Mouse (Mus musculus): ENCODE measurements at regions not wholly inside any gene's neighbourhood (a gene's known extent, or its start where the extent isn't known, plus 50 kb on each side); places are given as distances from the start of the nearest gene placed in this dataset.

DNA sequence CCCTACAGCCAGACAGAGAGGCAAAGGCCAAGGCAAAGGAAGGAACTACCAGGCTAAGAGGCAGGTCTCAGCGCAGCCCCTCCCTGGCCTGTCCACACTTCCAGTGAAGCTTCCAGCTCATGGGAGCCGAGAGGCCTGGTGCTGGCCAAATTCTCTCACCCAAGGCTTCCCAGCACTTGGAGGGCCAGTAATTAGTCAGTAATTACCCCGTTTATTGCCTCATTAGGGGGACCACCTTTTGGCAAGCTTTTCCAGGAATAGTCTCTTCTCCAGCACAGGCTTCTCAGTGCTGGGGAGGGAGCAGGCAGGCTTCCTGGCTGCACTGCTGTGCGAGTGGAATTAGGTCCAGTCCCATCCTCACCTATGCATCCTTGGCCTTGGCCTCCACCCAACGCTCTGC is 252.8 kb upstream of the Nxpe4 start:
- no peaks in the 10 kb centered on the region for H3K4me1 ChIP-seq (ENCODE audit: control insufficient read depth, insufficient read depth)
- H3K4me2 ChIP-seq (ENCODE audit: low read depth, low read length) = no peak overlapping the region
- TF ChIP-seq CTCF (IDR thresholded peaks at IDR 0.05; ENCODE audit: low read depth) (no peak), EP300 (IDR thresholded peaks at IDR 0.05; ENCODE audit: low read depth) (no peak)
- ATAC-seq (ENCODE audit: insufficient read depth, low read depth) (no peak), DNase-seq (ENCODE audit: low spot score) (no peak)
- H3K4me3 ChIP-seq (ENCODE audit: low read depth, low read length) = no peak overlapping the region
- no peak overlapping the region for H3K27ac ChIP-seq (ENCODE audit: low read depth)
- H3K36me3 ChIP-seq (replicated peaks; ENCODE audit: control insufficient read depth, insufficient read depth, low read length) = no peaks in the 10 kb centered on the region
- WGBS = 49% methylated on average over 5 of the region's 5 CpGs
- no peak overlapping the region for H3K9ac ChIP-seq (replicated peaks; ENCODE audit: low read depth, low read length)
- no peaks in the 10 kb centered on the region for H3K27me3 ChIP-seq (ENCODE audit: control insufficient read depth, insufficient read depth, low read length)
- H3K9me3 ChIP-seq (replicated peaks; ENCODE audit: control insufficient read depth, low read length) = no peaks in the 10 kb centered on the region

DNA sequence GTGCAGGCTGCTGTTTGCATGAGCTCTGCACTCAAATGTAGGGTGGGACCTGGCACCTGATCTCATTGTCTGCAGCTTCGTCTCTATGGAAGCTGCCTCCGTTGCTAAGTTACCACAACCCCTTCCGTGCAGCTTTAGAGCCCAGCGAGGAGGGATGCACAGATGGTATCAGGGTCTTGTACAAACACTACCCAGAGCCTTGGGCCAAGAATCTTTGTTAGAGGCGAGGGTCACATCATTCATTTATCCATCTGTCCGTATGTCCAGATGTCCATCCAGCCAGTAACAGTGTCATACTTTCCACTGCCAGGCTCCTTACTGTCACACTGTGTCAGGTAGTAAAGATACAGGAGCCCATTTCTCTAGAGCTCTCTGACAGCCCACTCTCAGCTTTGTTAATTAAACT is 251.3 kb upstream of the Nxpe4 start:
- Histone ChIP-seq H3K9ac (replicated peaks; ENCODE audit: low read depth, low read length) (no peak overlapping the region), H3K4me3 (ENCODE audit: low read depth, low read length) (no peak overlapping the region), H3K27ac (ENCODE audit: low read depth) (no peak overlapping the region), H3K4me1 (ENCODE audit: control insufficient read depth, insufficient read depth) (no peaks in the 10 kb centered on the region), H3K9me3 (replicated peaks; ENCODE audit: control insufficient read depth, low read length) (no peaks in the 10 kb centered on the region), H3K27me3 (ENCODE audit: control insufficient read depth, insufficient read depth, low read length) (no peaks in the 10 kb centered on the region), H3K4me2 (ENCODE audit: low read depth, low read length) (no peak overlapping the region), H3K36me3 (replicated peaks; ENCODE audit: control insufficient read depth, insufficient read depth, low read length) (no peaks in the 10 kb centered on the region)
- TF ChIP-seq CTCF (IDR thresholded peaks at IDR 0.05; ENCODE audit: low read depth) (no peak), EP300 (IDR thresholded peaks at IDR 0.05; ENCODE audit: low read depth) (no peak)
- no peak for DNase-seq (ENCODE audit: low spot score)
- 49% methylated on average over 6 of the region's 6 CpGs for WGBS
- no peak for ATAC-seq (ENCODE audit: insufficient read depth, low read depth)

DNA sequence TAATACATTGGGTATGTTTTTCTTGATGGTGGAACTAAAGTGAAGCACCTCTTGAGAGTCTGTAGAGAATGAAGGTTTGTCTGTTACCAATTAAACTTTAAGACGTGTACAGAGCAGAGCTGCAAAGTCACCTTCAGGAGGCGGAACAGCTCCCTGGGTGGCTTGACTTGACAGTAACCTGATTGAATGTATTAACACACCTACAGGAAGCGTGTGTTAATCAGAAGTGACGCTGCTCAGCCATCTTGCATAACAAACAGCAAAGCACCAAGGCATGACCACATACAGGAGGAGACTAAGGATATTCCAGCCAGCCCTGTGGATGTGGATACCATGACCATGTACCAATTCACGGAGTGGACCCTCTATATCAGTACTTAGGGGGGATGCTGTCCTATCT is 249.0 kb upstream of the Nxpe4 start:
- Histone ChIP-seq H3K4me3 (ENCODE audit: low read depth, low read length) (no peak overlapping the region), H3K27ac (ENCODE audit: low read depth) (no peak overlapping the region), H3K36me3 (replicated peaks; ENCODE audit: control insufficient read depth, insufficient read depth, low read length) (no peaks in the 10 kb centered on the region), H3K27me3 (ENCODE audit: control insufficient read depth, insufficient read depth, low read length) (no peaks in the 10 kb centered on the region), H3K9ac (replicated peaks; ENCODE audit: low read depth, low read length) (no peak overlapping the region), H3K9me3 (replicated peaks; ENCODE audit: control insufficient read depth, low read length) (no peaks in the 10 kb centered on the region), H3K4me1 (ENCODE audit: control insufficient read depth, insufficient read depth) (no peaks in the 10 kb centered on the region), H3K4me2 (ENCODE audit: low read depth, low read length) (no peak overlapping the region)
- 82% methylated on average over 5 of the region's 5 CpGs for WGBS
- ATAC-seq (ENCODE audit: insufficient read depth, low read depth) (no peak), DNase-seq (ENCODE audit: low spot score) (no peak)
- TF ChIP-seq CTCF (IDR thresholded peaks at IDR 0.05; ENCODE audit: low read depth) (no peak), EP300 (IDR thresholded peaks at IDR 0.05; ENCODE audit: low read depth) (no peak)

DNA sequence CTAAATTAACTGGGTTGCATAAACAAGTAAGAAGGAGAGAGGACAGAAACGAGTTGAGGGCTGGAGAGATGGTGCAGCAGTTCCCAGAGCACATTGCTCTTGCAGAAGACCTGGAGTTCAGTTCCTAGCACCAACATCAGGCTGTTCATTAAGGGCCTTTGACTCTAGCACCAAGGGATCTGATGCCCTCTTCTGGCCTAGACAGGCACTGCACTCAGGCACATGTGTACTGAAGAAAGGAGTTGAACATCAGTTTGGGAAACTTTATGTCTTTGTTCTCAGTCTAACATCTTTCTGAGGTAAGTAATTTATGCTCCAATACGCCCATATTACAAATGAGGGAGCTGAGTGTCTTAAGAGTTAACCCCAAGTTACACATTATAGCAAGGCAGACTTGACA is 226.5 kb upstream of the Nxpe4 start:
- H3K4me2 ChIP-seq (ENCODE audit: low read depth, low read length) = no peak overlapping the region
- WGBS = 69% methylated on average over 2 of the region's 2 CpGs
- no peaks in the 10 kb centered on the region for H3K9me3 ChIP-seq (replicated peaks; ENCODE audit: control insufficient read depth, low read length)
- H3K4me1 ChIP-seq (ENCODE audit: control insufficient read depth, insufficient read depth) = no peaks in the 10 kb centered on the region
- no peak overlapping the region for H3K27ac ChIP-seq (ENCODE audit: low read depth)
- no peak overlapping the region for H3K4me3 ChIP-seq (ENCODE audit: low read depth, low read length)
- DNase-seq (ENCODE audit: low spot score) = no peak
- no peaks in the 10 kb centered on the region for H3K27me3 ChIP-seq (ENCODE audit: control insufficient read depth, insufficient read depth, low read length)
- ATAC-seq (ENCODE audit: insufficient read depth, low read depth) = no peak
- no peak overlapping the region for H3K9ac ChIP-seq (replicated peaks; ENCODE audit: low read depth, low read length)
- no peaks in the 10 kb centered on the region for H3K36me3 ChIP-seq (replicated peaks; ENCODE audit: control insufficient read depth, insufficient read depth, low read length)
- TF ChIP-seq EP300 (IDR thresholded peaks at IDR 0.05; ENCODE audit: low read depth) = no peak
- peak; percentile 22 for TF ChIP-seq CTCF (IDR thresholded peaks at IDR 0.05; ENCODE audit: low read depth)

DNA sequence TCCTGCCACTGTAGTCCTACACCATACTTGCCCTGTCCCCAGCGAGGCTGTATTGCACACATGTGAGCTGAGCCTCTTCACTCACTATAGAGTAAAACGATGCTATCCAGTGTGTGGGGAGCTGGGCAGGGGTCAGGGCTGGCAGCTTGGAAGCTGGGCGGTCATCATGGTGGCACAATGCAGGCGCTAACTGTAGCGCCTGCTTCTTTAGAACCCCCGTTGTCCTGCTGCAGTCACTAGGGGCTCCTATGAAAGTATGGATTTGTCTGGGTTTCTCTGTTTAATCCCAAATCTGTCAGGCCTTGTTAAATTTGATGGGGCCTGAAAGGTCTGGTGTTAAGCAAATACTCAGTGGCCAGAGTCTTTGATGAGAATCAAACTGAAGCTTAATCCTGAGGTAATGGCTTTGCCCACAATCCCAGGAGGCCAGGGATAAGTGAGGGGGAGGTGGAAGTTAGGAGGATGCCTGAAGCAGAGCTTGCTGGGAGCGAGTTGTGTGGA is 225.8 kb upstream of the Nxpe4 start:
- no peak for DNase-seq (ENCODE audit: low spot score)
- no peak for ATAC-seq (ENCODE audit: insufficient read depth, low read depth)
- TF ChIP-seq CTCF (IDR thresholded peaks at IDR 0.05; ENCODE audit: low read depth) (no peak), EP300 (IDR thresholded peaks at IDR 0.05; ENCODE audit: low read depth) (no peak)
- no peak overlapping the region for H3K9ac ChIP-seq (replicated peaks; ENCODE audit: low read depth, low read length)
- no peak overlapping the region for H3K27ac ChIP-seq (ENCODE audit: low read depth)
- H3K27me3 ChIP-seq (ENCODE audit: control insufficient read depth, insufficient read depth, low read length) = no peaks in the 10 kb centered on the region
- no peaks in the 10 kb centered on the region for H3K4me1 ChIP-seq (ENCODE audit: control insufficient read depth, insufficient read depth)
- 79% methylated on average over 7 of the region's 7 CpGs for WGBS
- H3K4me2 ChIP-seq (ENCODE audit: low read depth, low read length) = no peak overlapping the region
- no peaks in the 10 kb centered on the region for H3K9me3 ChIP-seq (replicated peaks; ENCODE audit: control insufficient read depth, low read length)
- H3K4me3 ChIP-seq (ENCODE audit: low read depth, low read length) = no peak overlapping the region
- no peaks in the 10 kb centered on the region for H3K36me3 ChIP-seq (replicated peaks; ENCODE audit: control insufficient read depth, insufficient read depth, low read length)

DNA sequence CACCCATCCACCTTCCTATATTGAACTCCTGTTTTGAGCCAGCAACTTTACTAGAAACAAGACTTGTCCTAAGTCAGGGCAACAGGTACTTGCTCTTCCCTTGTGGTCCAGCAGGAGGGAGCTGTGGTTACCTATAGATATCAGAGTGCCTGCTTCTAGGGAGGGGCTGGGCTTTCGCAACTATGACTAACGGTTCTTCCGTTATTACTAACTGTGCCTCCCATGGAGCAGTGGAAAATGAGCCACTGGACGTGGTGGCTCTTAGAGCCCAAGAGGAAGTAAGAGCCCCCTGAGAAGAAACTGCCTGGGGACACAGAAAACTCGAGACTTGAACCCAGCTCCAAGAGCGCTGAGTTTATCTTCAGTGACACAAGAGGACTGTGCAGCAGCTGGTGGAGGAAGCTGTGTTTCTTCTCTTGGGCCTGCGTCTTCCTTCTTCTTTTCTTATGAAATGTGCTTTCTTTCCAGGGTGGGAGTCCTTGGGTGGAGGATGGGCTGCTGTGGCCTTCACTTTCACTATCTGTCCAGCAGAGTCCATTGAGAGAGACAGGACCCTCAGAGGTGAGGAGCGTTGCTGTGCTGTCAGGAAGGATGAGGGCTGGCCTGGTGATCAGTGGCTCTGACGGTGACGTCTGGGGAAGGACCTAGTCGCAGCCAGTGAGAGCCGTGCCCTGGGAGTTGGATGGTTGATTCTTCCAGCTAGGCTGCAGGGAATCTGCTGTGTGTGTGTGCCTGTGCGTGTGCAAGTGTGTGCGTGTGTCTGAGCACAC is 222.7 kb upstream of the Nxpe4 start:
- no peaks in the 10 kb centered on the region for H3K27me3 ChIP-seq (ENCODE audit: control insufficient read depth, insufficient read depth, low read length)
- no peaks in the 10 kb centered on the region for H3K4me1 ChIP-seq (ENCODE audit: control insufficient read depth, insufficient read depth)
- 71% methylated on average over 14 of the region's 14 CpGs for WGBS
- H3K27ac ChIP-seq (ENCODE audit: low read depth) = no peak overlapping the region
- TF ChIP-seq EP300 (IDR thresholded peaks at IDR 0.05; ENCODE audit: low read depth) (no peak), CTCF (IDR thresholded peaks at IDR 0.05; ENCODE audit: low read depth) (no peak)
- no peak overlapping the region for H3K9ac ChIP-seq (replicated peaks; ENCODE audit: low read depth, low read length)
- no peak overlapping the region for H3K4me2 ChIP-seq (ENCODE audit: low read depth, low read length)
- no peaks in the 10 kb centered on the region for H3K9me3 ChIP-seq (replicated peaks; ENCODE audit: control insufficient read depth, low read length)
- DNase-seq (ENCODE audit: low spot score) = no peak
- ATAC-seq (ENCODE audit: insufficient read depth, low read depth) = no peak
- H3K4me3 ChIP-seq (ENCODE audit: low read depth, low read length) = no peak overlapping the region
- no peaks in the 10 kb centered on the region for H3K36me3 ChIP-seq (replicated peaks; ENCODE audit: control insufficient read depth, insufficient read depth, low read length)

All from heart, postnatal 0 days (tissue).